Mouse (Mus musculus): ENCODE data around the gene Olfr688. TPM values are rescaled to one million over a fixed set of nuclear protein-coding genes. Genes with fewer than 3 reads are reported as not detected.

Olfr688 gene
- polyA plus RNA-seq (2016; fragmentation: Nextera tagmentation; extraction: Ambion mirVana), result not detected in 2 replicates

GRCm38 (mm10) chr7:105287795-105288194, at the start of gene Olfr688:
TSS of gene Olfr688 (plus strand) at chr7:105288095.
- Histone ChIP-seq H3K27ac (no peak within 1 kb of the TSS), H3K4me1 (peaks cover 2% of the 10 kb centered on the region), H3K4me3 (no peak within 1 kb of the TSS), H3K9me3 (no peaks in the 10 kb centered on the region), H3K27me3 (ENCODE audit: poor library complexity, severe bottlenecking) (no peaks in the 10 kb centered on the region), H3K36me3 (replicated peaks) (no peaks in the 10 kb centered on the region)
- WGBS, result 79% methylated on average over 6 of the region's 6 CpGs
- no peak for DNase-seq (ENCODE audit: extremely low spot score, low spot score)

- no peak overlapping the region for H3K27ac ChIP-seq
- no peak for DNase-seq (ENCODE audit: extremely low spot score, low spot score)
- no peaks in the 10 kb centered on the region for H3K9me3 ChIP-seq
- no peak overlapping the region for H3K4me3 ChIP-seq
- WGBS, result 88% methylated on average over 3 of the region's 3 CpGs
- H3K4me1 ChIP-seq, result no peaks in the 10 kb centered on the region
- H3K27me3 ChIP-seq (ENCODE audit: poor library complexity, severe bottlenecking), result no peaks in the 10 kb centered on the region
- H3K36me3 ChIP-seq (replicated peaks), result no peaks in the 10 kb centered on the region
These were observed 40.2 kb upstream of the Olfr688 start for GRCm38 (mm10) chr7:105247671-105248070.

- DNase-seq (ENCODE audit: extremely low spot score, low spot score), result no peak
- WGBS, result 53% methylated on average over 1 of the region's 1 CpGs
These were observed 39.7 kb upstream of the Olfr688 start for GRCm38 (mm10) chr7:105248197-105248596.

GRCm38 (mm10) chr7:105256656-105257055, 31.2 kb upstream of the Olfr688 start:
- H3K36me3 ChIP-seq (replicated peaks), result no peaks in the 10 kb centered on the region
- no peaks in the 10 kb centered on the region for H3K4me1 ChIP-seq
- no peaks in the 10 kb centered on the region for H3K9me3 ChIP-seq
- no peak for DNase-seq (ENCODE audit: extremely low spot score, low spot score)
- 67% methylated on average over 5 of the region's 5 CpGs for WGBS
- H3K27ac ChIP-seq, result no peak overlapping the region
- H3K27me3 ChIP-seq (ENCODE audit: poor library complexity, severe bottlenecking), result no peaks in the 10 kb centered on the region
- no peak overlapping the region for H3K4me3 ChIP-seq

More at GRCm38 (mm10) chr7:105248197-105248596, 39.7 kb upstream of the Olfr688 start:
- H3K9me3 ChIP-seq, result no peaks in the 10 kb centered on the region
- H3K4me3 ChIP-seq, result no peak overlapping the region
- no peak overlapping the region for H3K27ac ChIP-seq
- H3K36me3 ChIP-seq (replicated peaks), result no peaks in the 10 kb centered on the region
- no peaks in the 10 kb centered on the region for H3K4me1 ChIP-seq
- no peaks in the 10 kb centered on the region for H3K27me3 ChIP-seq (ENCODE audit: poor library complexity, severe bottlenecking)

GRCm38 (mm10) chr7:105272426-105272825, 15.5 kb upstream of the Olfr688 start:
- no peaks in the 10 kb centered on the region for H3K36me3 ChIP-seq (replicated peaks)
- no peak for DNase-seq (ENCODE audit: extremely low spot score, low spot score)
- H3K4me1 ChIP-seq, result no peaks in the 10 kb centered on the region
- WGBS, result 79% methylated on average over 7 of the region's 7 CpGs
- no peaks in the 10 kb centered on the region for H3K9me3 ChIP-seq
- no peak overlapping the region for H3K4me3 ChIP-seq
- H3K27me3 ChIP-seq (ENCODE audit: poor library complexity, severe bottlenecking), result no peaks in the 10 kb centered on the region
- H3K27ac ChIP-seq, result no peak overlapping the region

GRCm38 (mm10) chr7:105290051-105290450, 2.2 kb downstream of the Olfr688 start:
- Histone ChIP-seq H3K4me1 (no peaks in the 10 kb centered on the region), H3K36me3 (replicated peaks) (no peaks in the 10 kb centered on the region), H3K27ac (no peak overlapping the region), H3K27me3 (ENCODE audit: poor library complexity, severe bottlenecking) (no peaks in the 10 kb centered on the region), H3K4me3 (no peak overlapping the region), H3K9me3 (no peaks in the 10 kb centered on the region)
- no peak for DNase-seq (ENCODE audit: extremely low spot score, low spot score)

GRCm38 (mm10) chr7:105310865-105311264, 23.0 kb downstream of the Olfr688 start, which contains the start of gene Olfr689:
TSS of gene Olfr689 (plus strand) at chr7:105311165.
- Histone ChIP-seq H3K4me3 (no peak within 1 kb of the TSS), H3K9me3 (no peaks in the 10 kb centered on the region), H3K4me1 (no peaks in the 10 kb centered on the region), H3K36me3 (replicated peaks) (no peaks in the 10 kb centered on the region), H3K27ac (no peak within 1 kb of the TSS), H3K27me3 (ENCODE audit: poor library complexity, severe bottlenecking) (no peaks in the 10 kb centered on the region)
- DNase-seq (ENCODE audit: extremely low spot score, low spot score), result no peak
- WGBS, result 79% methylated on average over 1 of the region's 1 CpGs

GRCm38 (mm10) chr7:105325302-105325701, 37.4 kb downstream of the Olfr688 start:
- no peak for DNase-seq (ENCODE audit: extremely low spot score, low spot score)
- Histone ChIP-seq H3K4me1 (no peaks in the 10 kb centered on the region), H3K27me3 (ENCODE audit: poor library complexity, severe bottlenecking) (no peaks in the 10 kb centered on the region), H3K9me3 (no peaks in the 10 kb centered on the region), H3K4me3 (no peak overlapping the region), H3K27ac (no peak overlapping the region), H3K36me3 (replicated peaks) (no peaks in the 10 kb centered on the region)
- 74% methylated on average over 2 of the region's 2 CpGs for WGBS

GRCm38 (mm10) chr7:105334004-105334403, 46.1 kb downstream of the Olfr688 start, which contains the start of gene Olfr690:
TSS of gene Olfr690 (minus strand) at chr7:105334104.
- Histone ChIP-seq H3K4me3 (no peak within 1 kb of the TSS), H3K27ac (no peak within 1 kb of the TSS)
- WGBS, result 91% methylated on average over 1 of the region's 1 CpGs

More at GRCm38 (mm10) chr7:105334004-105334403, 46.1 kb downstream of the Olfr688 start, which contains the start of gene Olfr690:
- H3K36me3 ChIP-seq (replicated peaks), result no peaks in the 10 kb centered on the region
- no peaks in the 10 kb centered on the region for H3K27me3 ChIP-seq (ENCODE audit: poor library complexity, severe bottlenecking)
- no peaks in the 10 kb centered on the region for H3K4me1 ChIP-seq
- no peak for DNase-seq (ENCODE audit: extremely low spot score, low spot score)
- no peaks in the 10 kb centered on the region for H3K9me3 ChIP-seq

Other genes starting within 250 kb of the Olfr688 start
- gene Olfr677, start 236.7 kb upstream of the Olfr688 start, polyA plus RNA-seq (2016; fragmentation: Nextera tagmentation; extraction: Ambion mirVana), result not detected in 2 replicates
- not detected in 2 replicates for gene Olfr678, start 223.6 kb upstream of the Olfr688 start, polyA plus RNA-seq (2016; fragmentation: Nextera tagmentation; extraction: Ambion mirVana)
- gene Olfr679, start 206.9 kb upstream of the Olfr688 start, polyA plus RNA-seq (2016; fragmentation: Nextera tagmentation; extraction: Ambion mirVana), result not detected in 2 replicates
- gene Olfr680-ps1, start 195.3 kb upstream of the Olfr688 start, polyA plus RNA-seq (2016; fragmentation: Nextera tagmentation; extraction: Ambion mirVana), result not detected in 2 replicates
- gene Olfr681, start 171.3 kb upstream of the Olfr688 start, polyA plus RNA-seq (2016; fragmentation: Nextera tagmentation; extraction: Ambion mirVana), result not detected in 2 replicates
- not detected in 2 replicates for gene Olfr683, start 141.1 kb upstream of the Olfr688 start, polyA plus RNA-seq (2016; fragmentation: Nextera tagmentation; extraction: Ambion mirVana)
- gene Olfr684, start 124.4 kb upstream of the Olfr688 start, polyA plus RNA-seq (2016; fragmentation: Nextera tagmentation; extraction: Ambion mirVana), result not detected in 2 replicates
- gene Olfr685, start 102.1 kb upstream of the Olfr688 start, polyA plus RNA-seq (2016; fragmentation: Nextera tagmentation; extraction: Ambion mirVana), result not detected in 2 replicates
- gene Olfr686, start 80.6 kb upstream of the Olfr688 start, polyA plus RNA-seq (2016; fragmentation: Nextera tagmentation; extraction: Ambion mirVana), result not detected in 2 replicates
- gene Olfr689, start 23.1 kb downstream of the Olfr688 start, polyA plus RNA-seq (2016; fragmentation: Nextera tagmentation; extraction: Ambion mirVana), result not detected in 2 replicates
- gene Olfr690, start 46.0 kb downstream of the Olfr688 start, polyA plus RNA-seq (2016; fragmentation: Nextera tagmentation; extraction: Ambion mirVana), result not detected in 2 replicates
- gene Olfr691, start 54.2 kb downstream of the Olfr688 start, polyA plus RNA-seq (2016; fragmentation: Nextera tagmentation; extraction: Ambion mirVana), result 0.11 TPM in 1 of 2 replicates, not detected in the other
- gene Olfr692, start 80.1 kb downstream of the Olfr688 start, polyA plus RNA-seq (2016; fragmentation: Nextera tagmentation; extraction: Ambion mirVana), result not detected in 2 replicates
- not detected in 2 replicates for gene Gm5901, start 86.9 kb downstream of the Olfr688 start, polyA plus RNA-seq (2016; fragmentation: Nextera tagmentation; extraction: Ambion mirVana)
- gene Fam160a2, start 112.0 kb downstream of the Olfr688 start, polyA plus RNA-seq (2016; fragmentation: Nextera tagmentation; extraction: Ambion mirVana), result 45.0 and 47.5 TPM in 2 replicates
- 0.06 and 0.09 TPM in 2 replicates for gene Cnga4, start 116.5 kb downstream of the Olfr688 start, polyA plus RNA-seq (2016; fragmentation: Nextera tagmentation; extraction: Ambion mirVana)
- gene Cckbr, start 137.6 kb downstream of the Olfr688 start, polyA plus RNA-seq (2016; fragmentation: Nextera tagmentation; extraction: Ambion mirVana), result 0.53 and 0.69 TPM in 2 replicates
- 16.9 and 17.8 TPM in 2 replicates for gene Cavin3, start 194.2 kb downstream of the Olfr688 start, polyA plus RNA-seq (2016; fragmentation: Nextera tagmentation; extraction: Ambion mirVana)

All from forebrain, embryonic 10.5 days (tissue).